Mouse (Mus musculus) mammary gland, adult 2 months (tissue): ENCODE data around the gene Rab33a. TPM values are rescaled to one million over a fixed set of nuclear protein-coding genes. Genes with fewer than 3 reads are reported as not detected.

ENCODE experiments used
- polyA plus RNA-seq: library from polyadenylated mRNA; depleted of rRNA; stranded (reverse); fragments of >200 nt; gene quantifications from 2 replicates; pipeline ENCODE4 v1.2.3, GENCODE M21; 2012; ENCODE audit warnings: low replicate concordance; rRNA removed

Gene Rab33a
- polyA plus RNA-seq = 0.11 and 0.49 TPM in 2 replicates

DNA sequence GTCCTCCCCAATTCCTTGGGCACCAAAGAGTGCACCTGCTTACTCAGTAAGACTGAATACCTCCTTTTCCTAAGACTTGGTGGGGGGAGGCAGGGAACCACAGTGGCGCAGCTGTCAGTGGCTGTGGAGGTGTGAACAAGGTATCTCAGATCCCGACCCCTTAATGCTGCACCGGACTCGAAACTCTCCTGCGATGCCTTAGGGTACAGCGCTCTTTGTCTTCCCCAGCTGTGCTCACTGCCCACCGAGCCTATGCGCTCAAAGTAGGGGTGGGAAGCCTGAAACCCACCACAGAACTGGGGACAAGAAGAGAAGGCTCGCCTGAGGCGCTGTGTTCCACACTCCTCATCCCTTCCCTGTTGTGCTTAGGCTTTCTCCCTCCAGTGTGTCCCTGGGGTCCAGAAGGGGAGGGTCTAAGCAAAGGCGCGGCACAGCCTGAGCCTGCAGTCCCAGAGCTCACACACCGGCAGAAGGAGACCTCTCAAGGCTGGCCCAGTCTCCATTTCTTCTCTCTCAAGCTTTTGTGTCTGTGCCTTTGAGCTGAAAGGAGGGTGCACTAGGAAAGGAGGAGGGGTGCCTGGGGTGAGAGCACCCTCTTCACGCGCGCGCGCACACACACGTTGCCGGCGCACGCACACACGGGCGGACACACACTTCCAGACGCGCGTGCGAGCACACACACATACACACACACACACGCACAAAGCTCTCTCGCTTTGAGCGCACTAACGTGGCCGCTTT is at the start of gene Rab33a:
Gene Rab33a, plus strand, starts transcription at position 478 of the 741 bp plus-strand sequence.

DNA sequence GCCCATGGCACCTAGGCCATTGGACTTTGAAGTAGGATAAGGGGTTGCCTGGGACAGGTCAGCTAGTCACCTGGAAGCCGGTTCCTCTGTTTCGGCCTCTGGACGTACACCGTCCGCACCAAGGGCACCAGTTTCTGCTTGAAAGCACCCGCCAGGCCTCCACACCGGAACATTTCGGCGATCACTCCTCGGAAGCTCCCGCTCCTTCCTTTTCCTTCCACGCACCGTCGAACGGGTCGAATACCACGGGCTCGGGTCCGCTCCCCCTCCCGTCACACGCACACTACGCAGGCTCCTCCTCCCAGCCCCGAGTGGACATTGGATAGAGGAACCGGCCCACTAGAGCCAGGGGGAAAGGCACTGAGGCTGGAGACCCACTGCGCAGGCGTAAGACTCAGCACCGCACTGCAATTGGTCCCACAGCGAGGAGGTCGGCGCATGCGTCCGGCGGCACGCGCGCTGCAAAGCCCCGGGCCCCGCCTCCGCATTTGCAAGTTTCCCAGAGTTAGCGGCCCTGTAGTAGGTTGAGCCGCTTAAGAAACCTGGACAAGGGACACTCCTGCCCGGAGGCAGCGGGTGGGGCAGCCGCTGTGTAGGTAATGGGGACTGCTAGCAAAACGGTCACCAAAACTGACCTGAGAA is 5.8 kb upstream of the Rab33a start, which contains the start of gene Aifm1:
Gene Aifm1, minus strand, starts transcription at position 398 of the 642 bp plus-strand sequence.

Other genes with a start within 250 kb of the Rab33a start
- 4.5 and 4.9 TPM in 2 replicates for gene Bcorl1, start 177.9 kb upstream of the Rab33a start, polyA plus RNA-seq
- 31.1 and 37.5 TPM in 2 replicates for gene Elf4, start 56.2 kb upstream of the Rab33a start, polyA plus RNA-seq
- 6.7 and 18.8 TPM in 2 replicates for gene Aifm1, start 5.7 kb upstream of the Rab33a start, polyA plus RNA-seq
- 1.7 and 6.0 TPM in 2 replicates for gene Zfp280c, start 75.2 kb downstream of the Rab33a start, polyA plus RNA-seq
- 1.2 and 2.5 TPM in 2 replicates for gene Slc25a14, start 104.1 kb downstream of the Rab33a start, polyA plus RNA-seq
- gene Gpr119, start 155.2 kb downstream of the Rab33a start, polyA plus RNA-seq = not detected in 2 replicates
- gene Rbmx2, start 175.7 kb downstream of the Rab33a start, polyA plus RNA-seq = 0.74 and 1.3 TPM in 2 replicates